Mouse (Mus musculus) hindbrain, postnatal 0 days (tissue): ENCODE measurements around the gene Tspan9. TPM values are rescaled to one million over a fixed set of nuclear protein-coding genes. Genes with fewer than 3 reads are reported as not detected.

Experiments used
- ATAC-seq: fragments of 200-750 bp; cut with Nextera tagmentation; 2 replicates; pipeline ENCODE4 v1.8.0; 2017; ENCODE audit warnings: mild to moderate bottlenecking, moderate TSS enrichment, moderate library complexity
- DNase-seq: peaks from one replicate; pipeline ENCODE4 v3.0.0-alpha.2; 2015; ENCODE audit warnings: low spot score
- H3K27ac ChIP-seq: fragments of 300-500 bp; sonication (generic); 2 replicates; pipeline ENCODE4 v1.5.1; 2014; ENCODE audit warnings: mild to moderate bottlenecking
- H3K27me3 ChIP-seq: fragments of 300-500 bp; sonication (generic); 2 replicates; pipeline ENCODE4 v1.6.1; 2014; ENCODE audit warnings: low read length, mixed read lengths; ENCODE audit not compliant: insufficient read depth
- H3K36me3 ChIP-seq: fragments of 300-500 bp; sonication (generic); 2 replicates; pipeline ENCODE4 v1.6.1; 2014; ENCODE audit warnings: low read length, mixed read lengths; ENCODE audit not compliant: insufficient read depth
- H3K4me1 ChIP-seq: fragments of 300-500 bp; sonication (generic); 2 replicates; pipeline ENCODE4 v1.6.1; 2014; ENCODE audit warnings: antibody characterized with exemption, low read length, mixed read lengths; ENCODE audit not compliant: insufficient read depth
- H3K4me2 ChIP-seq: fragments of 300-500 bp; sonication (generic); 2 replicates; pipeline ENCODE4 v1.6.1; 2014; ENCODE audit warnings: low read depth, mild to moderate bottlenecking, low read length, moderate library complexity, mixed read lengths
- H3K4me3 ChIP-seq: fragments of 300-500 bp; sonication (generic); 2 replicates; pipeline ENCODE4 v1.5.1; 2014; ENCODE audit warnings: low read length
- H3K9ac ChIP-seq: fragments of 300-500 bp; sonication (generic); replicated peaks from 2 replicates; pipeline ENCODE4 v1.6.1; 2014; ENCODE audit warnings: mild to moderate bottlenecking, low read length, moderate library complexity, mixed read lengths
- H3K9me3 ChIP-seq: fragments of 300-500 bp; sonication (generic); 2 replicates; pipeline ENCODE4 v1.6.1; 2016; ENCODE audit warnings: low read length, mixed read lengths
- CTCF ChIP-seq: IDR thresholded peaks from 2 replicates; pipeline ENCODE4 v1.5.1; 2016; ENCODE audit warnings: antibody characterized with exemption, control low read depth, low read depth
- WGBS: fragments of 180-500 bp; shearing (Covaris S2); extraction: QIAGEN DNeasy Blood & Tissue Kit; methylation state at CpG from one replicate; pipeline ENCODE4 v1.1.7; 2014; 5-methylcytosine and 5-hydroxymethylcytosine counted together
- polyA plus RNA-seq: library from polyadenylated mRNA; unstranded; fragments of >200 nt; fragmentation: Nextera tagmentation; extraction: Ambion mirVana; gene quantifications from 2 replicates; pipeline ENCODE4 v1.2.1, GENCODE M21; 2015
- total RNA-seq: library from RNA; depleted of rRNA; stranded (reverse); fragments of >200 nt; gene quantifications from 2 replicates; pipeline ENCODE4 v1.2.3, GENCODE M21; 2014

The Tspan9 gene
- total and polyA plus RNA-seq, 2 experiments from 2014 or later, result 70.1 to 177 TPM

DNA sequence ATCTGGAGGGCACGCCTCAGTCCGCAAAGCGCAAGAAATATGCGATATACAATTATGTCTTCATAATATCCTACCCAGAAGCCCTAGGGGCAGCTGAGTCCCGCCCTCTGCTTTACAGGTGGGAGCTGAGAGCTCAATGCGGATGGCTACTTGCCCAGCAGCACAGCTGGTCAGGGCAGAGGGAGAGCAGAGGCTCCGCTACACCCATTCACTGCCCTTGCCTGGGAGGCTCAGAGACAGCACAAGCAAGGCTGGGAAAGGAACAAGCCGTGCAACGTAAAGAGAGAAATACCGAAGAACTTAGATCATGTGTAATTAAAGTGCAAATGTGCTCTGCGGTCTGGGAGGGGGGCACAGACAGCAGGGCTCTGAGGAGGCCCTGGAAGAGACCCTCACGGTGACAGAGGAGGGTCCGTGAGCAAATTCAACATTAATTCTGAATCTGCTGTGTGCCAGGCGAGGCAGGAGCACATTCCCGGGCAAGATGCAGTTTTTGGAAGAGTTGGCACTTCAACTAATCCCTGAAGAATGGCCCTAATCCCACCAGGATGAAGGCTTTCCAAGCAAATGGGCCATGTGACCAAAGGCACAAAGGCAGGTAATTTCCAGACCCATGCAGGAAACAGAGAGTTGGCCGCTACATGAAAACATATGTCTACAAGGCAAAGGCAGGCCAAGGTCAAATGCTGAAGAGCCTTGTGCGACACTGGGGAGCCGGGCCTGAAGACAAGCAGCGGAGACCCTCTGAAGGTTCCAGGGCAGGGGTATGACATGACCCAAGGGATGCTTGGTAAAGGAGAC, 73.1 kb downstream of the Tspan9 start:
- no peaks in the 10 kb centered on the region for H3K36me3 ChIP-seq
- TF ChIP-seq CTCF, result no peak
- no peak overlapping the region for H3K4me3 ChIP-seq
- 53% methylated on average over 19 of the region's 19 CpGs for WGBS
- peak overlapping the region; percentile 52 for H3K27ac ChIP-seq
- DNase-seq (peak; percentile 55), ATAC-seq (peak; percentile 53; the same call in 1 of the 2 replicates)
- no peaks in the 10 kb centered on the region for H3K9me3 ChIP-seq
- H3K4me1 ChIP-seq, result peaks cover 27% of the 10 kb centered on the region
- no peak overlapping the region for H3K4me2 ChIP-seq
- H3K27me3 ChIP-seq, result no peaks in the 10 kb centered on the region
- H3K9ac ChIP-seq, result no peak overlapping the region

DNA sequence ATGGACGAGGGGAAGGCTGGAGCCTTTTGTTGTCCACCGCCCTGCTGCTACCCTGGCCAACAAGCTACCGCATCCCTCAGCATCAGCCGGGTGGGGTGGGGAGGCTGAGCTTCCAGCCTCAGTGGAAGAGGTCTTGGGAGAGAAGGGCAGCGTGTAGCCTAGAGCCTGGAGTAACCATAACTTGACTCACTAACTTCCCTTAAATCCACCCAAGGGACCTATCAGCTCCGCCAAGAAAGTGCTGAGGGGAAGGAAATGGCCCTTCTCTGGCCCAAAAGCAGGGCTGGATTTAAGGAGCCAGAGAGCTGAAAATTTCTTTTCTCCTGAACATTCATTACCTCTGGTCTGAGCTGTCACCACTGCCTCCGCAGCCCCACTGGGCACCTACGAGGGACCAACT, 75.2 kb downstream of the Tspan9 start:
- Histone ChIP-seq H3K27ac (no peak overlapping the region), H3K27me3 (no peaks in the 10 kb centered on the region), H3K9me3 (no peaks in the 10 kb centered on the region), H3K36me3 (no peaks in the 10 kb centered on the region), H3K9ac (no peak overlapping the region), H3K4me1 (peaks cover 27% of the 10 kb centered on the region), H3K4me2 (no peak overlapping the region), H3K4me3 (no peak overlapping the region)
- WGBS, result 84% methylated on average over 8 of the region's 8 CpGs
- DNase-seq (no peak), ATAC-seq (no peak)
- no peak for TF ChIP-seq CTCF

DNA sequence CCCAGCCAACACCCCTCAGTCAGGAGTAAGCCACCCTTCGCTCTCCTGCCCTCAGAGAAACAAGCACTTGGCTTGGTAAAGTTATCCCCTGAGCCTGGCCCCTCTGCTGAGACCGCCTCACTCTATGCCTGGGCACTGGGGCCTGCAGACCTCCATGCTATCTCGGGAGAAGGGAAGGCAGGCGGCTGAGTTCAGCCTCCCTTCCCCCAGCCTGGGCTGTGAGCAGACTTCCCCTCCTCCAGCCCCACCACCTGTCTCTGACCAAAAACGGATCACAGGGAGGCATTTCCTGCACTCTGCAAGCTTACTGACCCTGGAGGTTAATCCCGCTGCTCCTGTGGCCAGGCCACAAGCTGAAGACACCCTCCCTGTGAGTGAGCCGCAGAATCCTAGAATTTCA, 77.4 kb downstream of the Tspan9 start:
- Histone ChIP-seq H3K4me1 (peaks cover 19% of the 10 kb centered on the region), H3K4me2 (no peak overlapping the region), H3K9ac (no peak overlapping the region), H3K4me3 (no peak overlapping the region), H3K9me3 (no peaks in the 10 kb centered on the region), H3K27ac (0 out of 2 replicates have a peak overlapping the region, but pooled peaks have one; percentile 11), H3K36me3 (no peaks in the 10 kb centered on the region), H3K27me3 (no peaks in the 10 kb centered on the region)
- 37% methylated on average over 7 of the region's 7 CpGs for WGBS
- DNase-seq, result no peak
- no peak for ATAC-seq
- TF ChIP-seq CTCF, result no peak

DNA sequence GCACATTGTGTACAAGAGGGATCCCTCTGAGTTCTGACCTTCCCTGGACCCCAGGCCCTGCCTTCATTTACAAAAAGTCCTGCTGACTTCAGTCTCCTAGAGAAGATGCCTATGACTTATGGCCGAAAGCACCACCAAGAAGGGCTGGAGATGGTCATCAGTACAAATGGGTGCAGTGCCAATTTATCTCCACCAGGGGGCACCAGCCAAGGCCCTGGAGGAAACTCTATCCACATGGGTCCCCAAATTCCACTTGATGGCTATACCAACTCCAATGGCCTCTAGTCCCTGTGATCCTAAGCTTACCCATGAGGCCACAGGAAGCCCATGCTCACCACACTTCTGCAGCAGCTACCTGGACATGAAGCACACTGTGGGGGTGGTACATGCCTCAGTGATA, 79.9 kb downstream of the Tspan9 start:
- Histone ChIP-seq H3K36me3 (no peaks in the 10 kb centered on the region), H3K4me3 (no peak overlapping the region), H3K4me2 (no peak overlapping the region), H3K27ac (no peak overlapping the region), H3K9ac (no peak overlapping the region), H3K27me3 (no peaks in the 10 kb centered on the region), H3K9me3 (no peaks in the 10 kb centered on the region), H3K4me1 (peaks cover 13% of the 10 kb centered on the region; the same call in 1 of the 2 replicates)
- ATAC-seq (no peak), DNase-seq (no peak)
- WGBS, result 89% methylated on average over 1 of the region's 1 CpGs
- peak; percentile 68 for TF ChIP-seq CTCF

- TF ChIP-seq CTCF, result no peak
- no peaks in the 10 kb centered on the region for H3K27me3 ChIP-seq
- DNase-seq, result no peak
- H3K36me3 ChIP-seq, result no peaks in the 10 kb centered on the region
- H3K9me3 ChIP-seq, result no peaks in the 10 kb centered on the region
- H3K4me2 ChIP-seq, result no peak overlapping the region
- WGBS, result 91% methylated on average over 6 of the region's 6 CpGs
- H3K27ac ChIP-seq, result no peak overlapping the region
- ATAC-seq, result no peak
- peaks cover 15% of the 10 kb centered on the region; the same call in 1 of the 2 replicates for H3K4me1 ChIP-seq
- H3K4me3 ChIP-seq, result no peak overlapping the region
- H3K9ac ChIP-seq, result no peak overlapping the region
Measured at GRCm38 (mm10) chr6:128062784-128063183, 80.6 kb downstream of the Tspan9 start.

- H3K4me3 ChIP-seq, result no peak overlapping the region
- TF ChIP-seq CTCF, result no peak
- no peaks in the 10 kb centered on the region for H3K36me3 ChIP-seq
- no peaks in the 10 kb centered on the region for H3K27me3 ChIP-seq
- H3K9ac ChIP-seq, result no peak overlapping the region
- WGBS, result 90% methylated on average over 13 of the region's 13 CpGs
- no peak overlapping the region for H3K4me2 ChIP-seq
- ATAC-seq (no peak), DNase-seq (no peak)
- H3K4me1 ChIP-seq, result peaks cover 15% of the 10 kb centered on the region; the same call in 1 of the 2 replicates
- H3K9me3 ChIP-seq, result no peaks in the 10 kb centered on the region
- H3K27ac ChIP-seq, result no peak overlapping the region
Measured at GRCm38 (mm10) chr6:128062216-128062615, 81.2 kb downstream of the Tspan9 start.

GRCm38 (mm10) chr6:128061342-128061741, 82.1 kb downstream of the Tspan9 start:
- WGBS, result 90% methylated on average over 5 of the region's 5 CpGs
- peaks cover 15% of the 10 kb centered on the region; the same call in 1 of the 2 replicates for H3K4me1 ChIP-seq
- H3K36me3 ChIP-seq, result no peaks in the 10 kb centered on the region
- no peak overlapping the region for H3K9ac ChIP-seq
- no peak for TF ChIP-seq CTCF
- H3K9me3 ChIP-seq, result no peaks in the 10 kb centered on the region
- no peaks in the 10 kb centered on the region for H3K27me3 ChIP-seq
- no peak overlapping the region for H3K27ac ChIP-seq
- DNase-seq (no peak), ATAC-seq (no peak)
- no peak overlapping the region for H3K4me2 ChIP-seq
- no peak overlapping the region for H3K4me3 ChIP-seq
